Mouse (Mus musculus) small intestine, adult 2 months (tissue): ENCODE results near the gene Slamf9.

Experiments
- CTCF ChIP-seq: fragments of 200-500 bp; IDR thresholded peaks from 2 replicates; pipeline ENCODE4 v1.5.1; 2012; ENCODE audit warnings: low read depth, mild to moderate bottlenecking, control low read depth, inconsistent platforms, low read length, moderate library complexity, mixed read lengths; ENCODE audit not compliant: insufficient replicate concordance, insufficient read length; ENCODE audit errors: extremely low read depth
- POLR2A ChIP-seq: fragments of 200-500 bp; IDR thresholded peaks from 2 replicates; pipeline ENCODE4 v1.6.1; 2012; ENCODE audit warnings: low read depth, mild to moderate bottlenecking, control low read depth, inconsistent platforms, low read length, moderate library complexity

GRCm38 (mm10) chr1:172441935-172442445, 33.2 kb upstream of the Slamf9 start:
- TF ChIP-seq CTCF (no peak), POLR2A (no peak)
